Mouse (Mus musculus): ENCODE results near the gene Frmd4a. TPM values are rescaled to one million over a fixed set of nuclear protein-coding genes. Genes with fewer than 3 reads are reported as not detected.

Gene Frmd4a
- polyA plus RNA-seq, 1 experiment from 2014 or later: 48.1 TPM

DNA sequence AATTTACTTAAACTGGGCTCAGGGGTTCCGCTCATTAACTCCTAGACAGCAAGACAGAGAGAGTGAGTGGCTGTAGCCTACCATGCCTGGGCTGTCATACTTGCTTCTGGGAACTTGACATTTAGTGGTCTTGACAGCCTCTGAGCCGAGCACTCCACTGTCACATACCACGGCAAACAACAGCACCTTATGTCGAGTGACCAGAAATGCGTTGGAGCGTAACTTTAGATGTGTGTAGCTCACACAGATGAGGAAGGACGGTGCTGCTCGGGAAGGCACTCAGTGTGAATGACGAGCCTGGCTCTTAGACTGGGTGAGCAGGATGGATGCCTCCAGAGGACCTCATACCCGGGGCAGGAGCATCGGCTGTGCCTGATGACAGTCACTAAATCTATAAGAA, 463.6 kb downstream of the Frmd4a start:
- H3K4me3 ChIP-seq (ENCODE audit: low read length): no peak overlapping the region
- H3K9ac ChIP-seq (ENCODE audit: low read depth, low read length): no peak overlapping the region
- H3K27ac ChIP-seq (ENCODE audit: low read depth, low read length): peak overlapping the region; percentile 45; the same call in 1 of the 2 replicates

DNA sequence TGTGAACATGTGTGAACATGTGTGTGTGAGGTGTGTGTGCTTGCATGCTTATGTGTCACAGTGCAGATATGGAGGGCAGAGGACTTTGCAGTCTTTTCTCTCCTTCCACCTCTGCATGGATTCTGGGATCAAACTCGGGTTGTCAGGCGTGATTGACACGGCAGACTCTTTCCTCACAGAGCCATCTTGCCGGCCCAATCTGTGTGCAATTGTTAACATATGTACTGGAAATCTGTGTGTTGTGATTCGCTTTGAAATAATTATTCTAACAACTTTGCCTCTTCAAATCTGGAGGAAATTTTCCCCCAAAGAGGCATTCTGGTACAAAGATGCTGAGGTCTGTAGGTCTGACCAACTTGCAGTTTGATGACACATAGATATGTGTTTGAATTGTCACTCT, 468.7 kb downstream of the Frmd4a start:
- no peaks in the 10 kb centered on the region for H3K9me3 ChIP-seq (ENCODE audit: control insufficient read depth, low read length)
- no peak overlapping the region for H3K27ac ChIP-seq (ENCODE audit: low read depth, low read length)
- WGBS: 82% methylated on average over 5 of the region's 5 CpGs
- H3K36me3 ChIP-seq (ENCODE audit: control insufficient read depth, insufficient read depth, low read length): no peaks in the 10 kb centered on the region
- no peak overlapping the region for H3K4me3 ChIP-seq (ENCODE audit: low read length)
- ATAC-seq: no peak
- H3K4me2 ChIP-seq (ENCODE audit: low read length): no peak overlapping the region
- no peaks in the 10 kb centered on the region for H3K27me3 ChIP-seq (replicated peaks; ENCODE audit: control insufficient read depth, insufficient read depth, low read length)
- H3K4me1 ChIP-seq (ENCODE audit: control insufficient read depth, insufficient read depth, low read depth, low read length): peaks cover 16% of the 10 kb centered on the region
- H3K9ac ChIP-seq (ENCODE audit: low read depth, low read length): no peak overlapping the region

More for the DNA sequence above, 463.6 kb downstream of the Frmd4a start:
- H3K27me3 ChIP-seq (replicated peaks; ENCODE audit: control insufficient read depth, insufficient read depth, low read length): no peaks in the 10 kb centered on the region
- H3K4me1 ChIP-seq (ENCODE audit: control insufficient read depth, insufficient read depth, low read depth, low read length): no peaks in the 10 kb centered on the region; the same call in 1 of the 2 replicates
- ATAC-seq: peak; percentile 73
- H3K9me3 ChIP-seq (ENCODE audit: control insufficient read depth, low read length): no peaks in the 10 kb centered on the region
- 54% methylated on average over 11 of the region's 11 CpGs for WGBS
- no peak overlapping the region for H3K4me2 ChIP-seq (ENCODE audit: low read length)
- H3K36me3 ChIP-seq (ENCODE audit: control insufficient read depth, insufficient read depth, low read length): no peaks in the 10 kb centered on the region

DNA sequence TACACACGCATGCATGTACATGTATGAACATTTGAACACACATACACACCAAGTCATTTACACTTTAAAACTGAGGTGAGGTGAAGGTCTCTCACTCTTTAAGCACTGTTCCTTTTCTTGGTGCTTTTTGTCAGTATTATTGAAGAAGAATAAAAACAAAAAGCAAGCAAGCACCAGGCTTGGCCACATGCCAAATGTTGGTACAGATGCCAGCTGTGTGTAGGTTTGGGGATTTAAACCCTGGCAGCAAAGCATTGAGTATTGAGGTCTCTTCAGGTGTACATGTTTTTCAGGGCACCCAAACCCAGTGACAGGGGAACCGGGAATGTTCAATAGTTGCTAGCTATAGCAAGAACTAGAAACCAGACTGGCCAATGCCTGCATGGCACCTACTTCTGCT, 469.8 kb downstream of the Frmd4a start:
- Histone ChIP-seq H3K9ac (ENCODE audit: low read depth, low read length) (no peak overlapping the region), H3K4me1 (ENCODE audit: control insufficient read depth, insufficient read depth, low read depth, low read length) (peaks cover 27% of the 10 kb centered on the region), H3K4me2 (ENCODE audit: low read length) (no peak overlapping the region), H3K36me3 (ENCODE audit: control insufficient read depth, insufficient read depth, low read length) (no peaks in the 10 kb centered on the region), H3K9me3 (ENCODE audit: control insufficient read depth, low read length) (no peaks in the 10 kb centered on the region), H3K4me3 (ENCODE audit: low read length) (no peak overlapping the region), H3K27ac (ENCODE audit: low read depth, low read length) (no peak overlapping the region), H3K27me3 (replicated peaks; ENCODE audit: control insufficient read depth, insufficient read depth, low read length) (no peaks in the 10 kb centered on the region)
- WGBS: 73% methylated on average over 2 of the region's 2 CpGs
- no peak for ATAC-seq

DNA sequence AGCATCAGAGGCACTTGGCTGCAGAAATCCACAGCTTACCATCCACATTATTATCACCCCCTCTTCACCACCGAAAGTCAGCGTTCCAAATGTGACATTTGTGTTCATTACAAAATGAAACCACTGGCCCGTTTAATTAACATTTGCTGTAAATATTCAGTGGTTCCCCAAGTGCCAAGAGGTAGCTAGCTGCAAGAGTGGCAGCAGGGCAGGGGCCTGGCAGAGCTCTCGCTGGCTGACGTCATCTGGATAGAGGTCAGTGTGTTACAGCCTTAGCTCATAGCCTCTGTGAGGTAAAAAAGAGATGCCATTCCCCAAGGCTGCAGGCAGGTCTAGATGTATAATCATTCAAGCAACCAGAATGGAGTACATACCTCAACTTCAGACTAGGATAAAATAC, 473.3 kb downstream of the Frmd4a start:
- H3K9me3 ChIP-seq (ENCODE audit: control insufficient read depth, low read length): no peaks in the 10 kb centered on the region
- WGBS: 26% methylated on average over 5 of the region's 5 CpGs

DNA sequence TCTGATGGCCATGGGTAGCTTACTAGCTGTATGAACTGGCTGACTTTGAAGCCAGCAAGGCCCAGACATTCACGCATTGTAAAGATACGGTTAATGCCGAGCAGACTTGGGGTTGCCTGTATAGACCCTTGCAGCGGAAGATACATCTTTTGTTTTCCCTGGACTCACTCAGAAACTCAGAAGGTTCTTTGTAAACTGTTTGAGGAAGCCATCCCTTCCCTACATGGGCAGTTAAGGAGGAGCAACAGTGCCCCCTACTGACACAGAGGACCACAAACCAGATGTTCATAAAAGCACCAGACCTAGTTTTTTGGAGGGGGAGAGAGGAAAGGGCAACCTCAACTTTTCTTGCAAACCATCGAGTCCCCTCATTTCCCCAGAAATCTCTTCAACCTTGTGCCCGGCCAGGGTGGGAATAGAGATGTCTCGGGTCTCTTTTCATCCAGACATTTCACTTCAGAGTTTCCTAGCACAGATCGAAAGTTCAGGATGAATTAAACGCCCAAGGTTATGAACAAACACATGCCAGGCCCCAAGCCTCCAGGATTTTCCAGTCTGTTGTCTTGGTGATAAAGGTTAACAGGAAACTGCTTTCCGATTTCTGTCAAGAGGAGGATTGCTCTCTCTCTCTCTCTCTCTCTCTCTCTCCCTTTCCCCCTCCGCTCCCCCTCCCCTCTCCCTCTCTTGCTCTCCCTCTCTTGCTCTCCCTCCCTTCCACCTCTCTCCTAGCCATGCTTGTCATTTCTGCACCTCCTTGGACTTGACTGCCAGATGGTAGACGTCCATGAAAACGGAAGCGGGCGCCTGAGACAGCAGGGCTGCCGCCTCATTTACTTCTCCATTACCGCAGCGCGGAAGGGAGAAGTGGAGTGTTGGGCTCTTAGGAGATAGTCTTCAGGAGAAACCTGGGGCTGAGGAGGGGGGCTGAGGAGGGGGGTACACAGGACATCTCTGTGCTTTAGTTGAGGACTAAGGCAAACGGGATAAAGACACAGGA, 475.3 kb downstream of the Frmd4a start:
- H3K9ac ChIP-seq (ENCODE audit: low read depth, low read length): 0 out of 2 replicates have a peak overlapping the region, but pooled peaks have one; percentile 15
- WGBS: 40% methylated on average over 20 of the region's 20 CpGs

More for the DNA sequence above, 473.3 kb downstream of the Frmd4a start:
- Histone ChIP-seq H3K4me1 (ENCODE audit: control insufficient read depth, insufficient read depth, low read depth, low read length) (peaks cover 35% of the 10 kb centered on the region), H3K9ac (ENCODE audit: low read depth, low read length) (no peak overlapping the region; the same call in 1 of the 2 replicates), H3K27ac (ENCODE audit: low read depth, low read length) (peak overlapping the region; percentile 40; the same call in 1 of the 2 replicates), H3K36me3 (ENCODE audit: control insufficient read depth, insufficient read depth, low read length) (no peaks in the 10 kb centered on the region), H3K4me2 (ENCODE audit: low read length) (no peak overlapping the region), H3K4me3 (ENCODE audit: low read length) (no peak overlapping the region), H3K27me3 (replicated peaks; ENCODE audit: control insufficient read depth, insufficient read depth, low read length) (no peaks in the 10 kb centered on the region)
- peak; percentile 34; the same call in 1 of the 2 replicates for ATAC-seq

DNA sequence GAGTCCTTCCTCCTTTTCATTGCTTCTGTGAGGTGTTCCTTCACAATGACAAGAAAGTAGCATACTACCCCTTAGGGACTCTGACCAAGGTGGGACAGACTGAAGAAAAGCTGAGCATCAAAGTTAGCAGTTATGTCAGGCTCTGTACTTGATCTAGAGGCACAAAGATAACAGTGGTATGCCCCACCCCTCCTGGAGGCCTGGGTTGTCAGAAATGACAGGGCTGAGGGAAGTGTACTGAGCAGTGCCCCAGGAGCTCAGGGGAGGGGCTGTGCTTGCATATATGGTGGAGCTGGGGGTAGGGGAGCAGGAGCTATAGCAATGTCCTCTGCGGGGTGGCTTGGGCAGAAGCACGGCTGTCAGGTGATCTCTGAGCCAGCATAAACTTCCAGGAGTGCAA, 477.0 kb downstream of the Frmd4a start:
- no peak for ATAC-seq
- H3K4me1 ChIP-seq (ENCODE audit: control insufficient read depth, insufficient read depth, low read depth, low read length): peaks cover 34% of the 10 kb centered on the region
- H3K27me3 ChIP-seq (replicated peaks; ENCODE audit: control insufficient read depth, insufficient read depth, low read length): no peaks in the 10 kb centered on the region
- no peaks in the 10 kb centered on the region for H3K9me3 ChIP-seq (ENCODE audit: control insufficient read depth, low read length)
- 73% methylated on average over 2 of the region's 2 CpGs for WGBS
- no peak overlapping the region for H3K4me2 ChIP-seq (ENCODE audit: low read length)
- no peak overlapping the region for H3K4me3 ChIP-seq (ENCODE audit: low read length)
- peaks cover 7% of the 10 kb centered on the region; the same call in 1 of the 2 replicates for H3K36me3 ChIP-seq (ENCODE audit: control insufficient read depth, insufficient read depth, low read length)
- no peak overlapping the region for H3K27ac ChIP-seq (ENCODE audit: low read depth, low read length)
- no peak overlapping the region for H3K9ac ChIP-seq (ENCODE audit: low read depth, low read length)

More for the DNA sequence above, 475.3 kb downstream of the Frmd4a start:
- H3K4me2 ChIP-seq (ENCODE audit: low read length): peak overlapping the region; percentile 5; the same call in 1 of the 2 replicates
- H3K36me3 ChIP-seq (ENCODE audit: control insufficient read depth, insufficient read depth, low read length): no peaks in the 10 kb centered on the region
- no peaks in the 10 kb centered on the region for H3K27me3 ChIP-seq (replicated peaks; ENCODE audit: control insufficient read depth, insufficient read depth, low read length)
- ATAC-seq: peak; percentile 71
- peak overlapping the region; percentile 52 for H3K27ac ChIP-seq (ENCODE audit: low read depth, low read length)
- peaks cover 35% of the 10 kb centered on the region for H3K4me1 ChIP-seq (ENCODE audit: control insufficient read depth, insufficient read depth, low read depth, low read length)
- no peak overlapping the region for H3K4me3 ChIP-seq (ENCODE audit: low read length)
- H3K9me3 ChIP-seq (ENCODE audit: control insufficient read depth, low read length): no peaks in the 10 kb centered on the region

DNA sequence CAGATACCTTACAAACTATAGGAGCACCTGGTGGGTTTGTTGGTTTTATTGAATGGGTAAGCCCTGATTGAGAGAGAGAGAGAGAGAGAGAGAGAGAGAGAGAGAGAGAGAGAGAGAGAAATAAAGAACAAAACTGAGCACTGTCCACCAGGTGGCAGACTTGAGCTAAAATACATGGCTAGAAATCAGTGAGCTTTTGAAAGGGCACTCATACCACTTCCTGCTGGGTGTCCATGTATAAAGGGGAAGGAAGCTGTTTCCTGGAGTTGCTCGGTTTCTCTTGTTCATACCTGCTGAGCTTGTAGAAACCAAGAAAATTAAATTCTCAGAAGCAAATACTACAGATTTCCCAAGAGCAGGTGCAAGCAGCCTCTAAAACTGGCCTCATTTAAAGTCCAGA, 481.7 kb downstream of the Frmd4a start:
- Histone ChIP-seq H3K9me3 (ENCODE audit: control insufficient read depth, low read length) (no peaks in the 10 kb centered on the region), H3K4me1 (ENCODE audit: control insufficient read depth, insufficient read depth, low read depth, low read length) (no peaks in the 10 kb centered on the region), H3K27ac (ENCODE audit: low read depth, low read length) (peak overlapping the region; percentile 17; the same call in 1 of the 2 replicates), H3K4me3 (ENCODE audit: low read length) (no peak overlapping the region), H3K4me2 (ENCODE audit: low read length) (no peak overlapping the region), H3K27me3 (replicated peaks; ENCODE audit: control insufficient read depth, insufficient read depth, low read length) (no peaks in the 10 kb centered on the region), H3K36me3 (ENCODE audit: control insufficient read depth, insufficient read depth, low read length) (peaks cover 7% of the 10 kb centered on the region; the same call in 1 of the 2 replicates), H3K9ac (ENCODE audit: low read depth, low read length) (no peak overlapping the region)
- ATAC-seq: 0 out of 2 replicates have a peak, but pooled peaks have one; percentile 38
- WGBS: 0% methylated on average over 1 of the region's 1 CpGs

DNA sequence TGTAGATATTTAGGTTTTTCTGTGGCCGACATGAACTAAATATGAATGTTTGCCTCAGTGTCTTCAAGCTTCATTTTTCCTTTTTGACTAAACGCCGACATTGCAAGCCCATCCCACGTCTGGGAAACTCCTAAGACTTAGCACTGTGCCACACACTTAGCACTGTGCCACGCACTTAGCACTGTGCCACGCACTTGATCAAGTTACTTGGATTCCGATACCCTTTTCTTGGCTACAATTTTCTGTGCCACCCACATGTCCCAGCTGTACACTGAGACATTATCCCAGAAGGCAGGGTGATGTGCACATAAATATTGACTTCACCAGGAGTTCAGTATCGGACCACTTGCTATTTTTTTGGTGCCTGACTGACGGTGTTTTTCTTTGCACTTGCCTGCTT, 482.4 kb downstream of the Frmd4a start:
- H3K9ac ChIP-seq (ENCODE audit: low read depth, low read length): no peak overlapping the region
- no peaks in the 10 kb centered on the region for H3K9me3 ChIP-seq (ENCODE audit: control insufficient read depth, low read length)
- no peak overlapping the region for H3K27ac ChIP-seq (ENCODE audit: low read depth, low read length)
- H3K4me2 ChIP-seq (ENCODE audit: low read length): no peak overlapping the region
- no peak overlapping the region for H3K4me3 ChIP-seq (ENCODE audit: low read length)
- peaks cover 7% of the 10 kb centered on the region; the same call in 1 of the 2 replicates for H3K36me3 ChIP-seq (ENCODE audit: control insufficient read depth, insufficient read depth, low read length)
- ATAC-seq: no peak
- 92% methylated on average over 9 of the region's 9 CpGs for WGBS
- H3K27me3 ChIP-seq (replicated peaks; ENCODE audit: control insufficient read depth, insufficient read depth, low read length): no peaks in the 10 kb centered on the region
- no peaks in the 10 kb centered on the region for H3K4me1 ChIP-seq (ENCODE audit: control insufficient read depth, insufficient read depth, low read depth, low read length)
